ENCODE assay signal across 8 mouse cellular contexts in genomic region chr2:122636686-122637085, GRCm38 (mm10). TPM values are rescaled to one million over a fixed set of nuclear protein-coding genes. Genes with fewer than 3 reads are reported as not detected.
DNase-seq lines count a peak whose midpoint lies in the region; ATAC-seq and TF ChIP-seq lines count a peak whose summit lies in the region.

TSS of gene AA467197 (plus strand) at chr2:122636986.

- H3K4me2 ChIP-seq in kidney, embryonic 16.5 days (replicated peaks; ENCODE audit: low read depth, low read length) = peak within 1 kb of the TSS; percentile 75
- peak within 1 kb of the TSS; percentile 78 for H3K4me2 ChIP-seq in embryonic facial prominence, embryonic 14.5 days (ENCODE audit: low read depth, low read length)
- H3K4me2 ChIP-seq in intestine, embryonic 16.5 days (ENCODE audit: low read depth, low read length) = peak within 1 kb of the TSS; percentile 88
- H3K4me2 ChIP-seq in midbrain, postnatal 0 days (ENCODE audit: low read depth, low read length, poor library complexity, severe bottlenecking) = peak within 1 kb of the TSS; percentile 62

- ATAC-seq in kidney, embryonic 16.5 days (ENCODE audit: low FRiP score, low TSS enrichment) = no peak
- ATAC-seq in embryonic facial prominence, embryonic 14.5 days (ENCODE audit: low read depth) = no peak
- ATAC-seq in intestine, embryonic 16.5 days = no peak
- no peak for ATAC-seq in midbrain, postnatal 0 days (ENCODE audit: low FRiP score)

- WGBS in kidney, embryonic 16.5 days = 34% methylated on average over 3 of the region's 3 CpGs
- WGBS in embryonic facial prominence, embryonic 14.5 days = 42% methylated on average over 3 of the region's 3 CpGs
- WGBS in intestine, embryonic 16.5 days = 46% methylated on average over 3 of the region's 3 CpGs
- 63% methylated on average over 3 of the region's 3 CpGs for WGBS in midbrain, postnatal 0 days

- peaks cover 6% of the 10 kb centered on the region for H3K4me1 ChIP-seq in kidney, embryonic 16.5 days (ENCODE audit: insufficient read depth, low read length)
- no peaks in the 10 kb centered on the region; the same call in 1 of the 2 replicates for H3K4me1 ChIP-seq in embryonic facial prominence, embryonic 14.5 days (ENCODE audit: control insufficient read depth, insufficient read depth, low read length)
- H3K4me1 ChIP-seq in intestine, embryonic 16.5 days (ENCODE audit: control insufficient read depth, insufficient read depth, low read length) = peaks cover 2% of the 10 kb centered on the region; the same call in 1 of the 2 replicates
- H3K4me1 ChIP-seq in midbrain, postnatal 0 days (ENCODE audit: insufficient read depth, low read length) = 0 out of 2 replicates have a peak, but pooled peaks cover 2% of the 10 kb centered on the region

- H3K27me3 ChIP-seq in kidney, embryonic 16.5 days (ENCODE audit: insufficient read depth, low read length) = peaks cover 18% of the 10 kb centered on the region
- H3K27me3 ChIP-seq in embryonic facial prominence, embryonic 14.5 days (replicated peaks; ENCODE audit: control insufficient read depth, insufficient read depth, low read length) = peaks cover 14% of the 10 kb centered on the region
- no peaks in the 10 kb centered on the region for H3K27me3 ChIP-seq in intestine, embryonic 16.5 days (replicated peaks; ENCODE audit: control insufficient read depth, insufficient read depth, low read length)
- peaks cover 5% of the 10 kb centered on the region; the same call in 1 of the 2 replicates for H3K27me3 ChIP-seq in midbrain, postnatal 0 days (ENCODE audit: insufficient read depth, low read length)

- peak within 1 kb of the TSS; percentile 61; the same call in 1 of the 2 replicates for H3K9ac ChIP-seq in kidney, embryonic 16.5 days (replicated peaks; ENCODE audit: low read length)
- peak within 1 kb of the TSS; percentile 58; the same call in 1 of the 2 replicates for H3K9ac ChIP-seq in embryonic facial prominence, embryonic 14.5 days (ENCODE audit: low read depth, low read length)
- H3K9ac ChIP-seq in intestine, embryonic 16.5 days (ENCODE audit: low read depth, low read length) = peak within 1 kb of the TSS; percentile 66
- H3K9ac ChIP-seq in midbrain, postnatal 0 days (replicated peaks; ENCODE audit: low read length, poor library complexity, severe bottlenecking) = no peak within 1 kb of the TSS

- H3K27ac ChIP-seq in kidney, embryonic 16.5 days (ENCODE audit: low read length) = no peak within 1 kb of the TSS
- H3K27ac ChIP-seq in embryonic facial prominence, embryonic 14.5 days (replicated peaks; ENCODE audit: low read depth, low read length) = no peak within 1 kb of the TSS
- no peak within 1 kb of the TSS for H3K27ac ChIP-seq in intestine, embryonic 16.5 days (ENCODE audit: low read length)
- H3K27ac ChIP-seq in midbrain, postnatal 0 days (ENCODE audit: low read depth, low read length) = no peak within 1 kb of the TSS

- DNase-seq in kidney, adult 9 months = no peak
- DNase-seq in embryonic facial prominence, embryonic 14.5 days (ENCODE audit: low spot score) = no peak
- no peak for DNase-seq in midbrain, postnatal 0 days (ENCODE audit: low spot score)
- DNase-seq in layer of hippocampus, postnatal 14 days (ENCODE audit: low spot score in 2 of 2) = no peak
- DNase-seq in retina, embryonic 14.5 days (ENCODE audit: low spot score) = no peak
- DNase-seq in cerebellum, adult 8-10 months = no peak

- no peak for TF ChIP-seq CTCF in midbrain, postnatal 0 days (IDR thresholded peaks at IDR 0.05)

- H3K36me3 ChIP-seq in kidney, embryonic 16.5 days (ENCODE audit: insufficient read depth, low read length) = peaks cover 12% of the 10 kb centered on the region
- H3K36me3 ChIP-seq in embryonic facial prominence, embryonic 14.5 days (ENCODE audit: control insufficient read depth, insufficient read depth, low read length) = peaks cover 9% of the 10 kb centered on the region; the same call in 1 of the 2 replicates
- H3K36me3 ChIP-seq in intestine, embryonic 16.5 days (ENCODE audit: control insufficient read depth, insufficient read depth, low read length) = 0 out of 2 replicates have a peak, but pooled peaks cover 4% of the 10 kb centered on the region
- H3K36me3 ChIP-seq in midbrain, postnatal 0 days (ENCODE audit: insufficient read depth, low read length) = peaks cover 13% of the 10 kb centered on the region; the same call in 1 of the 2 replicates

- peak within 1 kb of the TSS; percentile 51 for H3K4me3 ChIP-seq in kidney, embryonic 16.5 days (ENCODE audit: low read length)
- H3K4me3 ChIP-seq in embryonic facial prominence, embryonic 14.5 days (ENCODE audit: low read depth, low read length) = peak within 1 kb of the TSS; percentile 41
- peak within 1 kb of the TSS; percentile 55 for H3K4me3 ChIP-seq in intestine, embryonic 16.5 days (ENCODE audit: low read length)
- peak within 1 kb of the TSS; percentile 34 for H3K4me3 ChIP-seq in midbrain, postnatal 0 days (ENCODE audit: low read depth, low read length)

- no peaks in the 10 kb centered on the region for H3K9me3 ChIP-seq in kidney, embryonic 16.5 days (ENCODE audit: low read length)
- no peaks in the 10 kb centered on the region for H3K9me3 ChIP-seq in embryonic facial prominence, embryonic 14.5 days (ENCODE audit: control insufficient read depth, low read length)
- no peaks in the 10 kb centered on the region for H3K9me3 ChIP-seq in intestine, embryonic 16.5 days (ENCODE audit: control insufficient read depth, low read length)
- H3K9me3 ChIP-seq in midbrain, postnatal 0 days (ENCODE audit: low read length) = no peaks in the 10 kb centered on the region

RNA-seq across cellular contexts. Expression of gene AA467197, which starts in this region (rescaled TPM):
- polyA plus RNA-seq in kidney, embryonic 16.5 days (2015; fragmentation: Nextera tagmentation; extraction: Ambion mirVana) = not detected in 2 replicates
- polyA plus RNA-seq in embryonic facial prominence, embryonic 14.5 days (2014; fragmentation: Nextera tagmentation; extraction: Ambion mirVana) = 0.47 TPM in 1 of 2 replicates, not detected in the other
- 8.7 and 10.1 TPM in 2 replicates for polyA plus RNA-seq in intestine, embryonic 16.5 days (2015; fragmentation: Nextera tagmentation; extraction: Ambion mirVana)
- 1.0 TPM in 1 of 2 replicates, not detected in the other for total RNA-seq in midbrain, postnatal 0 days (2014; rRNA removed)
- 0.47 and 1.0 TPM in 2 replicates for polyA plus RNA-seq in midbrain, postnatal 0 days (2015; fragmentation: Nextera tagmentation; extraction: Ambion mirVana)
- not detected for total RNA-seq in layer of hippocampus, postnatal 14 days (2021)
